Mouse (Mus musculus) heart, postnatal 0 days (tissue): ENCODE measurements around the gene Fgfr2.

Experiments
- CTCF ChIP-seq: IDR thresholded peaks from 2 replicates; pipeline ENCODE4 v1.5.1; 2016; ENCODE audit warnings: antibody characterized with exemption, control low read depth, low read depth
- EP300 ChIP-seq: IDR thresholded peaks from 2 replicates; pipeline ENCODE4 v1.6.1; 2016; ENCODE audit warnings: antibody characterized with exemption, low read depth

DNA sequence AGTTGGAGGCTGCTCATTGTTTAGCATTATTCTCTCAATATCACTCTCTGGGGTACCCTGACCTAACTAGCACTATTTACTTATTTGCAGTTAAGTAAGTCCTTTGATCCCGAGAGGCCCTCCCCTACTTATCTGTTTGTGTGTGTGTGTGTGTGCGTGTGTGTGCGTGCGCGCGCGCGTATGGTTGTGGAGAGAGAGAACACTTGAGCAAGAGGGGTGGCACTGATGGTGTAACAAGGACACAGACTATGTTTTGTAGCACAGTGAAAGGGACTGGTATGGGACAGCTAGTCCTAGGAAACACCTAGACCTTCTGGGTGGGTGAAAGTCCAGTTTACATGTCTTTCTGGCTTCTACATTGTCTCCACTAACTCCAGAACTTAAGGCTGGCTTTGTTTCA is 511.6 kb downstream of the Fgfr2 start:
- TF ChIP-seq CTCF, result no peak
- TF ChIP-seq EP300, result no peak
